Mouse (Mus musculus) lung, postnatal 0 days (tissue): ENCODE data around the gene Mtx2.

ENCODE experiments used
- CTCF ChIP-seq: IDR thresholded peaks from 2 replicates; pipeline ENCODE4 v1.5.1; 2016; ENCODE audit warnings: antibody characterized with exemption, mild to moderate bottlenecking
- EP300 ChIP-seq: IDR thresholded peaks from 2 replicates; pipeline ENCODE4 v1.6.1; 2016; ENCODE audit warnings: antibody characterized with exemption, mild to moderate bottlenecking, control low read depth

GRCm38 (mm10) chr2:74825371-74825729 is 253 bp upstream of the Mtx2 start:
- TF ChIP-seq CTCF = no peak
- TF ChIP-seq EP300 = no peak
